In the genomic region with DNA sequence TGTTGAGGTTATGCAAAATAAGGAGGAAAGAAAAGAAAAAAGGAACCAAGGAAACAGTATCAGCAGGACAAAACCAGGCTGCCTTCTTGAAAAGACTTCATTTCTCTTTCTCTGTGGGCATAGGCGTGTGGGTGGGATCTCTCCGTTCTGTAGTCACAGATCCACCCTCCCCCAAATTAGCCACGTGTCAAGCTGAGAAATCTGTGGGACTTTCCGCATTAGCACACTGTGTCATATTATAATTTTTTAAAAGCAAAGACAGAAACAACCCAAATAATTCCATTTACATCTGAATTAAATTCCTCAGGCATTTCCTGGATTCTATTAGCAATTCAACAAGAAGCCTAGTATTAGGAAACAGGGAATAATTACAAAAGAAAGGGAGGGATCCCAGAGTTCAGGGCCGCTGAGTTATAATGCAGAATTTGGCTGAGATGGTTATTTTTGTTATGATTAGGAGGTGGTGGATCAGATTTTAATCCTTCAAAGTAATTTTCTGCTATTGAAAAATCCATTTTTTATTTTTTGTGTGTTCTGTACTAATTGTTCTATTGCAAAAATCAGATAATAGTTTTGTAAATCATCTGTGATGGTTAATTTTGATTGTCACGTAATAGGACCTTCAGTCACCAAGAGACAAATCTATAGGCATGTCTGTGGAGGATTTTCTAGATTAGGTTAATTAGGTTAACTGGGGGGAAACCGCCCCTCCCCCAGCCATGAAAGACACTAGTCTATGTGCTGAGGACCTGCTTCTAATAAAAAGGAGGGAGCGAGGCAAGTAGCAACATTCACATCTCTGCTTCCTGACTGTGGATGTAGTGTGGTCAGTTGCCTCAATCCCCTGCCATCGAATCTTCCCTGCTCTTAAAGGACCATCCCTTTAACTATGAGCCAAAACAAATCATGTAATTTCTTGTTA, we compare ENCODE assay signal across 13 mouse cellular contexts.
DNase-seq lines count a peak whose midpoint lies in the region; ATAC-seq lines count a peak whose summit lies in the region.
"Had no signal": no experiment of that assay in that cellular context is flagged by ENCODE, and none has a peak within 500 bp of the region (broad histone marks: within the 10 kb centered on the region; RNA-seq: fewer than 3 reads in every experiment).

No protein-coding gene starts in this region.

- no peak for ATAC-seq in embryonic facial prominence, embryonic 11.5 days (replicated peaks; ENCODE audit: insufficient number of reproducible peaks, low FRiP score, low TSS enrichment, low read depth)
- ATAC-seq: hindbrain, postnatal 0 days had no signal

- H3K36me3 ChIP-seq in embryonic facial prominence, embryonic 11.5 days (replicated peaks; ENCODE audit: control insufficient read depth, insufficient read depth, low read depth, low read length), result no peaks in the 10 kb centered on the region
- H3K36me3 ChIP-seq: heart, embryonic 13.5 days had no signal

- WGBS in embryonic facial prominence, embryonic 11.5 days, result 45% methylated on average over 9 of the region's 9 CpGs

- H3K4me2 ChIP-seq in embryonic facial prominence, embryonic 11.5 days (ENCODE audit: low read depth, low read length), result no peak overlapping the region
- H3K4me2 ChIP-seq: heart, embryonic 13.5 days had no signal

- H3K27ac ChIP-seq in embryonic facial prominence, embryonic 11.5 days (replicated peaks; ENCODE audit: low read depth, low read length), result no peak overlapping the region
- H3K27ac ChIP-seq: heart, embryonic 13.5 days; hindbrain, postnatal 0 days; stomach, postnatal 0 days had no signal

- no peak overlapping the region for H3K9ac ChIP-seq in embryonic facial prominence, embryonic 11.5 days (replicated peaks; ENCODE audit: low read length)
- H3K9ac ChIP-seq: heart, embryonic 13.5 days had no signal

- H3K9me3 ChIP-seq in embryonic facial prominence, embryonic 11.5 days (replicated peaks; ENCODE audit: control insufficient read depth, low read length), result no peaks in the 10 kb centered on the region
- H3K9me3 ChIP-seq: heart, embryonic 13.5 days had no signal

- H3K4me3 ChIP-seq in embryonic facial prominence, embryonic 11.5 days (ENCODE audit: low read depth, low read length), result no peak overlapping the region
- H3K4me3 ChIP-seq: heart, embryonic 13.5 days had no signal

- no peaks in the 10 kb centered on the region for H3K27me3 ChIP-seq in embryonic facial prominence, embryonic 11.5 days (ENCODE audit: control insufficient read depth, insufficient read depth, low read length)
- H3K27me3 ChIP-seq: heart, embryonic 13.5 days had no signal

- DNase-seq in right cerebral cortex, postnatal 10 days (ENCODE audit: low spot score in 2 of 2), result peak; percentile 26 to 37
- DNase-seq in right cerebral cortex, postnatal 4 days, result no peak
- DNase-seq in embryonic facial prominence, embryonic 11.5 days (ENCODE audit: low spot score), result peak; percentile 12
- peak; percentile 12 to 26 for DNase-seq in left cerebral cortex, adult 18-20 months (ENCODE audit: low spot score in 2 of 2)
- DNase-seq in telencephalon, adult 2 months (ENCODE audit: low read depth, low spot score), result peak; percentile 47
- DNase-seq in kidney, postnatal 36 days, result no peak
- no peak for DNase-seq in gastrocnemius, postnatal 4 days (ENCODE audit: low spot score in 2 of 2)
- DNase-seq in thymus, postnatal 36 days, result no peak
- DNase-seq: cerebellum, adult 11-12 months; lung, postnatal 10 days had no signal

- no peaks in the 10 kb centered on the region for H3K4me1 ChIP-seq in embryonic facial prominence, embryonic 11.5 days (ENCODE audit: control insufficient read depth, insufficient read depth, low read length)
- H3K4me1 ChIP-seq: heart, embryonic 13.5 days had no signal

Comparison
In these comparisons a context has a peak if more than half of its experiments do, and no peak if none do; other contexts are left out.
1. DNase-seq: peak in right cerebral cortex, postnatal 10 days (2 of 2), embryonic facial prominence, embryonic 11.5 days (single experiment), left cerebral cortex, adult 18-20 months (2 of 2) and telencephalon, adult 2 months (single experiment); none in right cerebral cortex, postnatal 4 days (single experiment), kidney, postnatal 36 days (0 of 2), gastrocnemius, postnatal 4 days (0 of 2) and thymus, postnatal 36 days (0 of 2).